Mouse (Mus musculus) brain, embryonic 14.5 days (tissue): ENCODE measurements around the gene Mrm2. TPM values are rescaled to one million over a fixed set of nuclear protein-coding genes. Genes with fewer than 3 reads are reported as not detected.

ENCODE experiments used
- DNase-seq: peaks from one replicate; pipeline ENCODE4 v3.0.0-alpha.2; 2011; ENCODE audit warnings: low read depth
- CTCF ChIP-seq: fragments of 200-500 bp; IDR thresholded peaks from 2 replicates; pipeline ENCODE4 v1.5.1; 2012; ENCODE audit warnings: inconsistent platforms, mild to moderate bottlenecking, moderate library complexity, borderline replicate concordance; ENCODE audit not compliant: insufficient read depth, insufficient read length; ENCODE audit errors: extremely low read depth
- POLR2A ChIP-seq: fragments of 200-500 bp; IDR thresholded peaks from 2 replicates; pipeline ENCODE4 v1.6.1; 2012; ENCODE audit warnings: mild to moderate bottlenecking, inconsistent platforms, borderline replicate concordance; ENCODE audit not compliant: poor library complexity, insufficient read depth, insufficient read length, severe bottlenecking; ENCODE audit errors: extremely low read depth
- polyA plus RNA-seq: library from polyadenylated mRNA; depleted of rRNA; stranded (reverse); fragments of >200 nt; gene quantifications from 2 replicates; pipeline ENCODE4 v1.2.3, GENCODE M21; 2012

Mrm2 gene
- polyA plus RNA-seq, 1 experiment, result 14.4 TPM

GRCm38 (mm10) chr5:140336680-140337079 lies 5.0 kb upstream of the Mrm2 start:
- TF ChIP-seq CTCF (peak; percentile 79), POLR2A (no peak)

GRCm38 (mm10) chr5:140333631-140334030 lies 1.9 kb upstream of the Mrm2 start:
- DNase-seq, result peak; percentile 42

More at GRCm38 (mm10) chr5:140336680-140337079, 5.0 kb upstream of the Mrm2 start:
- DNase-seq, result peak; percentile 53

GRCm38 (mm10) chr5:140332519-140332918 lies 821 bp upstream of the Mrm2 start:
- no peak for TF ChIP-seq CTCF
- TF ChIP-seq POLR2A, result no peak
- DNase-seq, result no peak

More at GRCm38 (mm10) chr5:140333631-140334030, 1.9 kb upstream of the Mrm2 start:
- TF ChIP-seq CTCF (peak; percentile 24; the same call in 1 of the 2 replicates), POLR2A (no peak)

GRCm38 (mm10) chr5:140324058-140324457 lies 7.6 kb downstream of the Mrm2 start:
- DNase-seq, result no peak
- TF ChIP-seq CTCF (no peak), POLR2A (no peak)

GRCm38 (mm10) chr5:140321756-140322575 lies 9.7 kb downstream of the Mrm2 start:
- peak; percentile 52 for DNase-seq
- TF ChIP-seq POLR2A (no peak), CTCF (no peak)

- peak; percentile 97 for DNase-seq
These were observed 10.5 kb downstream of the Mrm2 start, which contains the start of the genes Mad1l1 and Nudt1 for GRCm38 (mm10) chr5:140321042-140321755. Gene Mad1l1 (minus strand): TSS chr5:140321552. Gene Nudt1 (plus strand): TSS chr5:140321656.

GRCm38 (mm10) chr5:140316716-140317115 lies 15.0 kb downstream of the Mrm2 start:
- TF ChIP-seq CTCF (no peak), POLR2A (no peak)
- no peak for DNase-seq

More at GRCm38 (mm10) chr5:140321042-140321755, 10.5 kb downstream of the Mrm2 start, which contains the start of the genes Mad1l1 and Nudt1:
- TF ChIP-seq POLR2A, result peak; percentile 64
- 0 out of 2 replicates have a peak, but pooled peaks have one; percentile 1 for TF ChIP-seq CTCF

- DNase-seq, result no peak
- no peak for TF ChIP-seq POLR2A
These were observed 24.1 kb downstream of the Mrm2 start for GRCm38 (mm10) chr5:140307602-140308001.

- TF ChIP-seq CTCF (no peak), POLR2A (no peak)
- no peak for DNase-seq
These were observed 25.7 kb downstream of the Mrm2 start for GRCm38 (mm10) chr5:140306016-140306415.

- DNase-seq, result no peak
- no peak for TF ChIP-seq CTCF
- TF ChIP-seq POLR2A, result no peak
These were observed 33.4 kb downstream of the Mrm2 start for GRCm38 (mm10) chr5:140298291-140298690.

GRCm38 (mm10) chr5:140292152-140292551 lies 39.5 kb downstream of the Mrm2 start:
- TF ChIP-seq POLR2A (no peak), CTCF (peak; percentile 82)
- DNase-seq, result peak; percentile 91

- TF ChIP-seq CTCF (no peak), POLR2A (no peak)
- DNase-seq, result no peak
These were observed 42.5 kb downstream of the Mrm2 start for GRCm38 (mm10) chr5:140289161-140289560.

- no peak for TF ChIP-seq CTCF
- DNase-seq, result peak; percentile 73
These were observed 43.4 kb downstream of the Mrm2 start for GRCm38 (mm10) chr5:140288287-140288686.
